20 mouse cellular contexts compared by ENCODE assay signal in the genomic region with DNA sequence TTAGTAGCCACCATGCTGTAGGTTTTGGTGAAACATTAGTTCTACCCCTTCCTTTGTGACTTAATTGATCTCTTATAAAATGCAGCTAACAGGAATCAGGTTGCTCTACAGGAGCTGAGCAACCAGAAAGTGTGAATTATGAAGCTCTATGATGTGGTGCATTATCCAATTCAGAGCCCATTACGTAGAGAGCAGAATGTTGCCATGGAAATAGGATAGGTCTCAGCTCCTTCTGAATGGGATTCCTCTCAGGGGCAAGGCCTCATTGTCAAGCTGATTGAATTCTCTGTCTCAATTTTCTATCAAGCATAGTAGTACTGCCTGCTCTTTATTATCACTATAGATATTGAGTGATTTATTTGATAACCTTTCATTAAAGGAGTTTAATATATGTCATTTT.
DNase-seq lines count a peak whose midpoint lies in the region; ATAC-seq lines count a peak whose summit lies in the region.
"Had no signal": no experiment of that assay in that cellular context is flagged by ENCODE, and none has a peak within 500 bp of the region (broad histone marks: within the 10 kb centered on the region; RNA-seq: fewer than 3 reads in every experiment).

No protein-coding gene starts in this region.

- no peaks in the 10 kb centered on the region for H3K9me3 ChIP-seq in forebrain, embryonic 11.5 days (ENCODE audit: control insufficient read depth, low read length)
- no peaks in the 10 kb centered on the region for H3K9me3 ChIP-seq in forebrain, embryonic 10.5 days
- no peaks in the 10 kb centered on the region for H3K9me3 ChIP-seq in forebrain, embryonic 13.5 days (replicated peaks)
- no peaks in the 10 kb centered on the region for H3K9me3 ChIP-seq in hindbrain, embryonic 16.5 days (ENCODE audit: control insufficient read depth, low read length)
- H3K9me3 ChIP-seq in neural tube, embryonic 13.5 days: no peaks in the 10 kb centered on the region
- no peaks in the 10 kb centered on the region for H3K9me3 ChIP-seq in liver, embryonic 12.5 days (replicated peaks)
- H3K9me3 ChIP-seq: embryonic facial prominence, embryonic 15.5 days; heart, embryonic 12.5 days had no signal

- H3K36me3 ChIP-seq in forebrain, embryonic 11.5 days (ENCODE audit: control insufficient read depth, insufficient read depth, low read length): no peaks in the 10 kb centered on the region
- H3K36me3 ChIP-seq in forebrain, embryonic 10.5 days (replicated peaks): no peaks in the 10 kb centered on the region
- no peaks in the 10 kb centered on the region for H3K36me3 ChIP-seq in forebrain, embryonic 13.5 days (ENCODE audit: poor library complexity, severe bottlenecking)
- H3K36me3 ChIP-seq in hindbrain, embryonic 16.5 days (ENCODE audit: control insufficient read depth, insufficient read depth, low read length): no peaks in the 10 kb centered on the region
- H3K36me3 ChIP-seq in neural tube, embryonic 13.5 days: no peaks in the 10 kb centered on the region
- no peaks in the 10 kb centered on the region for H3K36me3 ChIP-seq in liver, embryonic 12.5 days
- H3K36me3 ChIP-seq: embryonic facial prominence, embryonic 15.5 days; heart, embryonic 12.5 days had no signal

- H3K27ac ChIP-seq in forebrain, embryonic 11.5 days (ENCODE audit: low read depth, low read length): no peak overlapping the region
- no peak overlapping the region for H3K27ac ChIP-seq in forebrain, embryonic 10.5 days
- no peak overlapping the region for H3K27ac ChIP-seq in forebrain, embryonic 13.5 days
- no peak overlapping the region for H3K27ac ChIP-seq in hindbrain, embryonic 16.5 days (ENCODE audit: low read depth, low read length)
- H3K27ac ChIP-seq in neural tube, embryonic 13.5 days (replicated peaks): no peak overlapping the region
- H3K27ac ChIP-seq in liver, embryonic 12.5 days: no peak overlapping the region
- H3K27ac ChIP-seq: embryonic facial prominence, embryonic 15.5 days; macrophage had no signal

- 15% methylated on average over 1 of the region's 1 CpGs for WGBS in forebrain, embryonic 11.5 days
- WGBS in forebrain, embryonic 10.5 days: 33% methylated on average over 1 of the region's 1 CpGs
- 9% methylated on average over 1 of the region's 1 CpGs for WGBS in forebrain, embryonic 13.5 days
- 27% methylated on average over 1 of the region's 1 CpGs for WGBS in hindbrain, embryonic 16.5 days
- WGBS in neural tube, embryonic 13.5 days: 13% methylated on average over 1 of the region's 1 CpGs
- 76% methylated on average over 1 of the region's 1 CpGs for WGBS in liver, embryonic 12.5 days (ENCODE audit: insufficient replicate concordance)

- no peaks in the 10 kb centered on the region for H3K4me1 ChIP-seq in forebrain, embryonic 11.5 days (replicated peaks; ENCODE audit: control insufficient read depth, insufficient read depth, low read length)
- H3K4me1 ChIP-seq in forebrain, embryonic 10.5 days: peaks cover 3% of the 10 kb centered on the region; the same call in 1 of the 2 replicates
- H3K4me1 ChIP-seq in forebrain, embryonic 13.5 days: no peaks in the 10 kb centered on the region
- H3K4me1 ChIP-seq in hindbrain, embryonic 16.5 days (ENCODE audit: control insufficient read depth, insufficient read depth, low read depth, low read length): no peaks in the 10 kb centered on the region
- no peaks in the 10 kb centered on the region; the same call in 1 of the 2 replicates for H3K4me1 ChIP-seq in neural tube, embryonic 13.5 days (replicated peaks)
- no peaks in the 10 kb centered on the region for H3K4me1 ChIP-seq in liver, embryonic 12.5 days
- H3K4me1 ChIP-seq: embryonic facial prominence, embryonic 15.5 days; heart, embryonic 12.5 days had no signal

- H3K27me3 ChIP-seq in forebrain, embryonic 11.5 days (ENCODE audit: control insufficient read depth, insufficient read depth, low read length): no peaks in the 10 kb centered on the region
- no peaks in the 10 kb centered on the region for H3K27me3 ChIP-seq in forebrain, embryonic 10.5 days (ENCODE audit: poor library complexity, severe bottlenecking)
- no peaks in the 10 kb centered on the region for H3K27me3 ChIP-seq in forebrain, embryonic 13.5 days
- H3K27me3 ChIP-seq in hindbrain, embryonic 16.5 days (replicated peaks; ENCODE audit: control insufficient read depth, insufficient read depth, low read length): no peaks in the 10 kb centered on the region
- H3K27me3 ChIP-seq in neural tube, embryonic 13.5 days: no peaks in the 10 kb centered on the region
- no peaks in the 10 kb centered on the region for H3K27me3 ChIP-seq in liver, embryonic 12.5 days (replicated peaks)
- H3K27me3 ChIP-seq: embryonic facial prominence, embryonic 15.5 days; heart, embryonic 12.5 days had no signal

- no peak overlapping the region for H3K9ac ChIP-seq in forebrain, embryonic 11.5 days (ENCODE audit: low read length)
- no peak overlapping the region for H3K9ac ChIP-seq in forebrain, embryonic 13.5 days
- no peak overlapping the region for H3K9ac ChIP-seq in hindbrain, embryonic 16.5 days (ENCODE audit: low read depth, low read length)
- H3K9ac ChIP-seq in neural tube, embryonic 13.5 days: no peak overlapping the region
- H3K9ac ChIP-seq in liver, embryonic 12.5 days: no peak overlapping the region
- H3K9ac ChIP-seq: embryonic facial prominence, embryonic 15.5 days; heart, embryonic 12.5 days had no signal

- no peak overlapping the region for H3K4me2 ChIP-seq in forebrain, embryonic 11.5 days (ENCODE audit: low read depth, low read length, severe bottlenecking)
- H3K4me2 ChIP-seq in forebrain, embryonic 13.5 days: no peak overlapping the region
- H3K4me2 ChIP-seq in hindbrain, embryonic 16.5 days (ENCODE audit: low read length): no peak overlapping the region
- H3K4me2 ChIP-seq in neural tube, embryonic 13.5 days: no peak overlapping the region
- H3K4me2 ChIP-seq in liver, embryonic 12.5 days: no peak overlapping the region
- H3K4me2 ChIP-seq: embryonic facial prominence, embryonic 15.5 days; heart, embryonic 12.5 days had no signal

- H3K4me3 ChIP-seq in forebrain, embryonic 11.5 days (ENCODE audit: low read depth, low read length): no peak overlapping the region
- H3K4me3 ChIP-seq in forebrain, embryonic 10.5 days: no peak overlapping the region
- H3K4me3 ChIP-seq in forebrain, embryonic 13.5 days: no peak overlapping the region
- H3K4me3 ChIP-seq in hindbrain, embryonic 16.5 days (ENCODE audit: low read length): no peak overlapping the region
- no peak overlapping the region for H3K4me3 ChIP-seq in neural tube, embryonic 13.5 days
- H3K4me3 ChIP-seq in liver, embryonic 12.5 days: no peak overlapping the region
- H3K4me3 ChIP-seq: embryonic facial prominence, embryonic 15.5 days; heart, embryonic 12.5 days had no signal

- ATAC-seq in forebrain, embryonic 11.5 days (replicated peaks; ENCODE audit: low FRiP score): peak; percentile 44; the same call in 1 of the 2 replicates
- peak; percentile 82 for ATAC-seq in forebrain, embryonic 13.5 days
- ATAC-seq in hindbrain, embryonic 16.5 days: peak; percentile 65
- ATAC-seq in neural tube, embryonic 13.5 days (ENCODE audit: low read depth): peak; percentile 56; the same call in 1 of the 2 replicates
- ATAC-seq in granulocyte monocyte progenitor cell, adult 5-6 weeks (replicated peaks; ENCODE audit: poor library complexity, severe bottlenecking): no peak
- no peak for ATAC-seq in liver, embryonic 12.5 days
- no peak for ATAC-seq in CD4-positive, CD25-positive, alpha-beta regulatory T cell, adult 4 months

- no peak for DNase-seq in forebrain, embryonic 11.5 days (ENCODE audit: low spot score)
- no peak for DNase-seq in forebrain, embryonic 10.5 days (ENCODE audit: extremely low spot score, low spot score)
- DNase-seq: cerebellum, adult 11 months; cerebellum, postnatal 36 days; gastrocnemius, postnatal 14 days; heart, postnatal 36 days; kidney, adult 18-20 months; kidney, postnatal 36 days; liver; lung, adult 2 months; right cerebral cortex, postnatal 25 days had no signal

Comparison
In these comparisons a context has a peak if more than half of its experiments do, and no peak if none do; other contexts are left out.
1. ATAC-seq: peak in forebrain, embryonic 11.5 days (single experiment), forebrain, embryonic 13.5 days (single experiment), hindbrain, embryonic 16.5 days (single experiment) and neural tube, embryonic 13.5 days (single experiment); none in granulocyte monocyte progenitor cell, adult 5-6 weeks (single experiment), liver, embryonic 12.5 days (single experiment) and CD4-positive, CD25-positive, alpha-beta regulatory T cell, adult 4 months (single experiment).